Mouse (Mus musculus) frontal cortex, postnatal 14 days (tissue): ENCODE measurements around the gene Mvb12b.

Experiments used
- DNase-seq, 2 experiments: peaks; one replicate each; pipeline ENCODE4 v3.0.0; 2022; ENCODE audit warnings: low spot score in 2 of 2

The Mvb12b gene

DNA sequence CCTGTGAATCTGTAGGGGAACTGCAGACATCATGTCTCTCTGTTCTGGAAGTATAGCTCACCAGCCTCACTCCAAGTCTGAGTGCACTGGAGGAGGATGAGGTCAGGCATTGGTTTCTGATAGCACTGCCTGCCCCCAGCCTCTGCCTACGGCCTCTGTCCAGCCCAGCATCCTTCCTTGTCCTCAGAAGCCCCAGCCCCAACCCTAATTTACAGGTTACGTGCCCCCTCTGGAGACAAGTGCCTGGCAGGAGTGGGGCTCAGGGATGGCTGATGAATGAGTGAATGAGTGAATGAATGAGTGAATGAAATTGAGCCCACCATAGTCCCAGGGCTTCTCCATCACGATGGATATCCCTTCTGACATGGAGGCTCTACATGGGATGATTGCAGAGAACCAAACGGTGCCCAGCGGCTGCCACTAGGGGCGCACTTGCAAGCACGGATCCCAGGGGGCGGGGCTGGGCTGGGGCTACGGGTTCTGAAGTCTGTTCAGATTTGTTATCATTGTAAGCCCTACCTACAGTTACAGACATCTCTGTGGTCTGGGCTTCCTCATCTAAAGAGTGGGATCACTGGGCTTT, 197.8 kb downstream of the Mvb12b start:
- no peak for DNase-seq

DNA sequence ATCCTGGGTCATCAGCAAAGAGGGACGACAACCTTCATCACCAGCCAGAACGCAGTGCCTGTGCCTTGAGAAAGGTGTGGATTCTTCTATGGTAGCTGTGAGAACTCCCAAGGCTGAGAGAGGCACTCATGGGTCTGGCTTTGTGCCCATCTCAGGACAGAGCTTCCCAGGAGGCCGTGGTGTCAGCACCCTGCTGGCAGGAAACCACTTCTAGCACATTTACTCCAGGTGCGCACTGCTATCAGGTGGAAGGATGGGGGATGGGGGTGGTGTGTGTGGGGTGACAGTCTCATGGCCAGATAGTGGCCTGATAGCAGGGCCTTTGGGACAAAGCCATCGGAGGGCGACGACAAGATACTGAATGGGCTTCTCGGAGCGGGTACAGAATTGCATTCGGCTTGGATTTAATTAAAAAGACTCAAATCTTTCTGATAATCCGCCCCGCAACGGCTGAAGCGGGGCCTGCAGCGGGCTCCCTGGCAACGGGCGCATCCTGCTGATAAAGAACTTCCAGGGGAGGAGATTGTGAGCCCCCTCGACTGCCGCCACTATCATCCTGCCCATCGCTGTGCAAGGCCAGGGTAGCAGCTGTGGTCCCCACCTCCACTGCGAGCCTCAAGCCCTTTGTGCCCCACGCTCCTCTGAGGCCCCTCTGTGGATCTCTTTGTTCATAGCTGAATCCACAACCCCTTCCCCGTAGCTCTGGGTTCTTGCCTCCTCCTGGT, 198.4 kb downstream of the Mvb12b start:
- no peak for DNase-seq

DNA sequence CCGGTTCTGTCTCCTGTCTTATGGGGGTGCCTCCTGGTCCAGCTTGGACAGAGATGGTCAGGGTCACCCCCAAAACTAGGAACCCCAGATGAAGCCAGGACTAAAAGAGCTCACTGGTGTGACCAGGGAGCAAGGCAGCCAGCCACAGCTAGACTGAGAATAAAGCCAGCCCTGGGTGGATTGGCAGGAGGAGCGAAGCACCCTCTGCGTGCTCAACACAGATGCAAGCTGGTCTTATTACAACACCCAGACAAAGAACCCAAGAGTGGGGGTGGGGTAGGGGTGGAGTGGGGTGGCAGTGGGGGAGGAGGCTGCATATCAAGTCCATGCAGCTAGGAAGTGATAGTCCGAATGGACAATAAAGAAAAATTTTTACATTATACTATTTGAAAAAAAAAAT, 204.2 kb downstream of the Mvb12b start:
- DNase-seq, result no peak

DNA sequence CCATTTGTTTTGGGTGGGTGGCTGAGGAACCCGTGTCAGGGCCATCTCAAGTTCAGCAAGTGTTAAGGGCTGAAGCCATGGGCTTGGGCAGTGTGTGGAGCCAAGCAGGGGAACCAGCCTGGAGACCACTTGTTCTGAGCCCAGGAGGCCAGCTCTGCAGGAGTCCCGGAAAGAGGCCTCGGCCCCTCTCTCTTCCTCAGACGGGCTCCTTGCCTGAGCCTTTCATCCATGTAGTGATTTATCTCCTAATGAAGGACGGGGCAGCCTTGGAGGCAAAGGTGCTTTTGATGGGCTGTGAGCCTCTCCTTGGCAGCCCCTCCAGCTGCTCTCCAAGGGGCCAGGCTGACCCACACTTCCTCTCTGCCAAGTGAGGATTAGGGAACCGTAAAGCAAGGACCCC, 204.7 kb downstream of the Mvb12b start:
- DNase-seq, result no peak

DNA sequence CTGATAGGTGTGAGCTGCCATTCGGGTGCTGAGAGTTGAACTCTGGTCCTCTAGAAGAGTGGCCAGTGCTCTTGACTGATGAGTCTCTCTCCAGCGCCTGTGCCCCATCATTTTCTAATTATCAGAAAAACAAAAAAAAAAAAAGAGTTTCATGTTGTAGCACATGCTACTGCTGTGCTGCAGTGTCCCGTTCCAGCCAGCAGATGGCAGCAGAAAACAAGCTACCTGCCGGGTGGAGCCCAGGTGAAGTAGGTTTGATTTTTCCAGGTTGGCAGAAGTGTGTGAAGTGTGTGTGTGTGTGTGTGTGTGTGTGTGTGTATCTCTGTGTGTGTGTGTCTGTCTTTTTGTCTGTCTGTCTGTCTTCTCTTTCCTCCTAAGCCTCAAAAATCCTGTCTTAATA, 205.5 kb downstream of the Mvb12b start:
- DNase-seq, result peak in 1 of 2 experiments; percentile 57
